Mouse (Mus musculus) thymus, postnatal 10 days (tissue): ENCODE data around the gene Exoc1.

Experiments used
- DNase-seq, 2 experiments: peaks; one replicate each; pipeline ENCODE4 v3.0.0; 2021; ENCODE audit warnings: low spot score in 2 of 2

Exoc1 gene

GRCm38 (mm10) chr5:76529040-76529703 lies at the start of gene Exoc1:
Exoc1 (plus strand) TSS chr5:76529311.
- DNase-seq = peak; percentile 88 to 91

DNA sequence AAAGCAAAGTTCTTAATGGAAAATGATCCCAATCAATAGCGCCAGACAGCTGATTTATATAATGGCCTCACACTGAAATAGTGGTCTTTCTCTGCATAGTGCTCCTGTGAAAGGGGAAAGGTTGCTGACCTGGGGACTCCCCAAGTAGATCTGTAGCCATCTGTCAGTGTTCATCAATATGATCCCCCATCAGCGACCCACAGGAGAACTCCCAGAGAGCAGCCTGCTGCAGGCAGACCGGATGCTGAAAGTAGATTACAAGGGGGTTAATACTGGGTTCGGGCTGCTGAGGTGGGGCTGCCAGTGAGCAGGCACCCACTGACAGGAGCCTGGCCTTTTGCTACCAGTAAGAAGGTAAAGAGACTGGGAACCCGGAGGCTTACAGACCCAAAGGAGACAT lies 45.3 kb upstream of the Exoc1 start, which contains the start of gene Gm7271:
Gm7271 (plus strand) TSS at position 230 of the 400 bp plus-strand sequence.
- no peak for DNase-seq

- no peak for DNase-seq
Measured at GRCm38 (mm10) chr5:76495126-76495525, 34.0 kb upstream of the Exoc1 start.

- no peak for DNase-seq
Measured at GRCm38 (mm10) chr5:76522446-76522845, 6.7 kb upstream of the Exoc1 start.

- no peak for DNase-seq
Measured at GRCm38 (mm10) chr5:76524623-76525022, 4.5 kb upstream of the Exoc1 start.

GRCm38 (mm10) chr5:76525066-76525465 lies 4.0 kb upstream of the Exoc1 start:
- no peak for DNase-seq

GRCm38 (mm10) chr5:76525829-76526228 lies 3.3 kb upstream of the Exoc1 start:
- DNase-seq = no peak

DNA sequence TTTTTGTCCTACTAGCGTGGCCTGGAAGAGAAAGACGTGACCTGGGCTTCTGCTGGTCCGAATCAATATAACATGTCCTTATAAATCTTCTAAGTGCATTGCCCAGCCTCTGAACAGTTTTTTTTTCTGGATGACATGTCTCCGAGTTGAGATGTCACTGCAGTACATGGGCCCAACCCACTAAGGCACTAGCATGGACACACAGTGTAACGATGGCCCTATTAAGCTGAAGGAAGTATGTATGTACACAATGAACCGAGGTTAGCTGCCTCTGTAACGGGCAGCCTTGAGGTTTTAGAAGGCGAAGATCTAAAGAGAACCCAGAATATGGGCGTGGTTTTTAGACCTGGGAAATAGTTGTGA lies 574 bp downstream of the Exoc1 start:
- no peak for DNase-seq

DNA sequence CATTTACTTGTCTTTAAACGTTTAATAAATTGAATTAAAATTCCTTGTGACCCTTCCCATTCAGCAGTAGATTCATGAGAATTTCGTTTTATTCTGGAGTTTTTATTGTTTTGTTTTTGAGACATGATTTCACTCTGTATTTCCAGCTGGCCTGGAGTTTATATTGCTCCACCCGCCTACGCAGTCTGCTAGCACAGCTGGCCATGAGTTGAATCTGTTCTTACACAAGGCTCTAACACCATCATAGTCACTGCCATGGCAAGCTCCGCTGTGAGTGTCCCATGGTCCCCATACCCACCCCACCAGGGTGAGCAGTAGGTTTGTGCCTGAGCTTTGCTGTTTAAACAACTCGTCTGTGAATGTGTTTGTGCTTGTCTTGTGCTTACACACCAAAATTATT lies 4.1 kb downstream of the Exoc1 start:
- DNase-seq = no peak

DNA sequence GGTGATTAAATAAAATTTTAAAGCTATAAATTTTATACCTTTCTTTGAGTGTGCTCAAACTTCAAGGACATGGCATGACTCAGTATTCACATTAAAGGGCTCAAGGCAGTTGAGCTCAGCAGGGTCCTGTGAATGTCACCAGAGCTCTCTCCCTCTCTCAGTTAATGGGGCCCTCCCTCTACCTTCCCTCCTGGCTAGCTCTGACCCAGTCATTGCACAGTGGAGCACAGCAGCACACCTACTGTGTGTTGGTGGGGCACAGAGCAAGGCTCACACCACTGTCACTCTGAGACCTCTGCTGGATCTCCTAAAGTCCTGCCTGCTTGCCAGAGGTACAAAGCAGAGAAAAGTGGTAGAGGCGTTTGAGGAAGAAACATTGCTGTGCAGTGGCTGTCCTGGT lies 7.1 kb downstream of the Exoc1 start:
- no peak for DNase-seq

GRCm38 (mm10) chr5:76537578-76537977 lies 8.5 kb downstream of the Exoc1 start:
- DNase-seq = no peak

DNA sequence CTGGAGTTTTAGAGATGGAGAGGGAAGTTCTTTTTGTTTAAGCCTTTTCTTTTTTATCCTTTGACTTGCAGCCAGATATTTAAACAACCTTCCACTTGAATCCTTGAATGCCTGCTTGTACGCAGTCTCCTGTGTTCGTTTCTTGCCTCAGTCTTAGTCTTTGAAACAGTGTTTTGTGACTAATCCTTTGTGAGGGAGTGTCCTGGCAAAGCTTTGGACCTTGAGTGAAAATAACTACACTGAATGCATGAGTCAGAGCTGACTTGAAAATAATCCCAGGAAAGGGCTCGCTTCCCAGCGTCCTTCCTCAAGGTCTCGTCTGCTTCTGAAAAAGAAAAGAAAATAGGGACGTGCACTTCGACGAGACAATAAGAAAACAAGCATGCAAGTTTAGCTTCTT lies 11.1 kb downstream of the Exoc1 start:
- no peak for DNase-seq

DNA sequence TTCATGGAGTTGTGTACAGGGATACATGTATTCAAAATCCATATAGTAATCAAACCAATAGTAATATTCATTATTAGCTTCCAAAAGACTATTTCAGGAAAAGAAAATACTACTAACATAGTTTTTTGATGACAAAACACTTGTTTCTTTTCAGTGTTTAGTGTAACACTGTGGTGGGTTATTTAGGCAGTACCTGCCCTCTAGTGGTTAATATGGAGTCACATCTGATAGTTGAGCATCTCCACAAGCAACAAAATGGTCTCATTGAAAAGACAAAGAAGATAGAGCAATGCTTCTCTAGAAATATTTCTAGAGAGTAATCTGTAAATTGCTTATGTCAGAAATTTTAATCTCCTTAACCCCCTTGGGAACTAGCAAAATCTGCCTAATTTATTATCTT lies 11.7 kb downstream of the Exoc1 start:
- DNase-seq = no peak

- no peak for DNase-seq
Measured at GRCm38 (mm10) chr5:76543200-76543599, 14.1 kb downstream of the Exoc1 start.

DNA sequence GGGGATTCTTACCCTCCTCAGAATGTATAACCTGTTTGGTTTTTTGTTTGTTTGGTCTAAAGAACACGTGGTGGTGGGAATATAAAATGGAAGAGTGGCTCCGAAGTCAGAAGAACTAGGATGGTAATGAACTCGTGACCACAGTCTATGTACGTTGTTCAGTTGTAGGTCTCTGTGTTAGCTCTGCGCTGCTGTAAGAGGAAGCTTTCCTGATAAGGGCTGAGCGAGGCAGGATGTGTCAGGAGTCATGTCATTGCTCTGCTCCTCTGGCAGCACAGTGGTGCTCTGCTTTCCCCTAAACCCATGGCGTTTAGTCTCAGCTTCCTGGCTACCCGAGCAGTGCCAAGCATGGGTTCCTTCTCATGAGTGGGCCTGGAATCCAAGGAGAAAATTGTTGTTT lies 21.3 kb downstream of the Exoc1 start:
- no peak for DNase-seq

DNA sequence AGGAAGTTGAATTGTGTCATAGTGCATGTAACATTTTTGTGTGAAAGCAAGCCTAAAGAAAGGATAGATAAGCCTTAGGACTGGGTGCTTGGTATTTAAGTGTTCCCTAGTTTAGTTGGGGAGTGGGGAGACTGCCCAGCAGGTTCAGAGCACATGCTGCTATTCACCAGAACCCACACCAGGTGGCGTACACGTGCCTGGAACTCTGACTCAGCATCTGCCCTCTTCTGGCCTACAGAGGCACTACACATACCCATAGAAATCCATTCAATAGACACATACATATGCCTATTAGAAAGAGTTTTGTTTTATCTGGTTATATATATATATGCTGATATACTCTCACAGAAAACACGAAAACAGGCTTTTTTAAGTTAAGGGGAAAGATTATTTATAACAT lies 36.2 kb downstream of the Exoc1 start:
- DNase-seq = peak; percentile 56 to 83

DNA sequence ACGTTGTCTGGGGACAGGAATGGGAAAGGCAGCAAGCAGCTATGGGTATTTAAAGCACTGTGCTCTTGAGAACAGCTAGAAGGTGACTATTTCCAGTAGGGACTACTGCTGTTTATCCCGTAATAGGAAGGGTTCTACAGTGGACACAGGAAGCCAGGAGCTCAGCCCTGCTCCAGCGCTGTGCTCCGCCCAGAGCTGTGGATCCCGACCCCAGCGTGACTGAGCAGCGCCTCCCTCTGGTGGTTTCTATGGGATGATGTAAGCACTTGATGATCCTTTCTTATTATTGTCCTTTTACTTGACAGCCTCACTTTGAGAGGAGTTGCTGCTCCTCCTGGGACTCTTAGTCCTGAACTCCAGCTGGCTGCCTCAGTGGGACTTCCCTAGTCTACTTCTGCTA lies 45.1 kb downstream of the Exoc1 start:
- no peak for DNase-seq

GRCm38 (mm10) chr5:76577026-76577425 lies 47.9 kb downstream of the Exoc1 start:
- DNase-seq = no peak

GRCm38 (mm10) chr5:76585378-76585777 lies 56.3 kb downstream of the Exoc1 start:
- no peak for DNase-seq

DNA sequence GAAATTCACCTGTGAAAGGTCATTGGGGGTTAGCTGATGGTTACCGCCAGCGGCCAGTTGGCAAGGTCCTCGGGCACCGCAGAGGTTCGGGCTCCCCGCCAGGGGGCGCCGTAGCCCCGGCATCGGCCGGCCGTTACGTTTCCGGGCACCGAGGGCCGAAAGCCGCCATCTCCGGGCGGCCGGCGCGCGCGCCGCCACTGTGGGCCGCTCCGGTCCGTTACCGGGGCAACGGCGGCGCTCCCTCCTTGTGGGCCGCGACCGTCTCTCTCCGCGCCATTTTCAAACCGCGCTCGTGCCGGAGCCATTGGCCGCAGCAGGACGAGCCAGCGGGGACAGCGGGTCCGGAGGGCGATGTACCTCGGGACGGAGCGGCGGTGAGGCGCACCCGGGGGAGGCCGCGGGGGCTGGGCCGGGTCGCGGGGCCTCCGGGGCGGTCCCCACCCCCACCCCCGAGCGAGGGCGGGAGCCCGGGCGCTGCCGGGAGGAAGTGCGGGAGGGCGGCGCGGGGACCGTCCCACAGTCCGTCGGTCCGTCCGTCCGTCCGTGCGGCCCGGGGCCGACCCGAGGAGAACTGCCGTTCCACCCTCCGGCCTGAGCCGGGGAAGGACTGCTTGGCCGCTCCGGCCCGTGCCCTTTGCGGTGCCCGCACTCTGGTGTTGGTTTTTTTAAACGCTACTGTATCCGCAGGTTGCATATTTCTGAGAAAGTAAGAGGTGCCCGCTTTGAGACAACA lies 59.6 kb downstream of the Exoc1 start, which contains the start of gene Cep135:
Cep135 (plus strand) TSS at position 148 of the 733 bp plus-strand sequence.
- DNase-seq = peak; percentile 62 to 84

- no peak for DNase-seq
Measured at GRCm38 (mm10) chr5:76589311-76589710, 60.2 kb downstream of the Exoc1 start.

DNA sequence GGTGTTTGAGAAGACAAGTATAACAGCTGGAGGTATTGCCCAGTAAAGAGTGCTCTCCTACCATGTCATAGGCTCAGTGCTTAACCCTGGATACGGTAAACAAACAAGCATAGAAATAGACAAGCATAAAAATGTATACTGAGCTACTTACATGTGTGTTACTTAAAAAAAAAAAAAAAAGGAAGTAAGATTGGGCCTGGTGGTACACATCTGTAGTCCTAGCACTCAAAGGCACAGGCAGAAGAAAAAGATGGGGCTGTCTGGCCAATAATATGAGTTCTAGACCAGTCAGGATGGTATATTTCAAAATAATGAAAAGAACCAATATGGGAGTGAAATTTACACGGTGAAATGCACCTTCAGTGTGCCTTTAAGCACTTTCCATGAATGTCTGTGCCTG lies 60.9 kb downstream of the Exoc1 start:
- DNase-seq = no peak

GRCm38 (mm10) chr5:76591885-76592284 lies 62.8 kb downstream of the Exoc1 start:
- DNase-seq = no peak
